Mouse (Mus musculus): ENCODE results near the gene Pomgnt1. TPM values are rescaled to one million over a fixed set of nuclear protein-coding genes. Genes with fewer than 3 reads are reported as not detected.

Gene Pomgnt1
- polyA plus RNA-seq, 1 experiment: 40.1 TPM

GRCm38 (mm10) chr4:116168617-116169352 lies 45.1 kb downstream of the Pomgnt1 start:
- peak; percentile 74 for DNase-seq
- Histone ChIP-seq H3K4me1 (replicated peaks; ENCODE audit: control insufficient read depth, insufficient read depth, low read length) (peaks cover 10% of the 10 kb centered on the region), H3K27me3 (ENCODE audit: control insufficient read depth, insufficient read depth, low read length) (no peaks in the 10 kb centered on the region), H3K4me3 (ENCODE audit: control insufficient read depth, insufficient read depth, low read length) (no peak overlapping the region), H3K36me3 (ENCODE audit: control insufficient read depth, insufficient read depth, low read length) (no peaks in the 10 kb centered on the region), H3K27ac (ENCODE audit: control insufficient read depth, insufficient read depth, low read length) (no peak overlapping the region)
- TF ChIP-seq POLR2A (IDR thresholded peaks at IDR 0.05; ENCODE audit: control insufficient read depth, extremely low read depth, insufficient read depth, low read length, poor library complexity) (no peak), CTCF (IDR thresholded peaks at IDR 0.05; ENCODE audit: borderline replicate concordance, control insufficient read depth, extremely low read depth, insufficient read depth, low read length, poor library complexity) (no peak)
- 53% methylated on average over 8 of the region's 8 CpGs for WGBS

- no peaks in the 10 kb centered on the region for H3K36me3 ChIP-seq (ENCODE audit: control insufficient read depth, insufficient read depth, low read length)
- no peaks in the 10 kb centered on the region for H3K27me3 ChIP-seq (ENCODE audit: control insufficient read depth, insufficient read depth, low read length)
- no peak for DNase-seq
- 79% methylated on average over 3 of the region's 3 CpGs for WGBS
- H3K4me1 ChIP-seq (replicated peaks; ENCODE audit: control insufficient read depth, insufficient read depth, low read length): peaks cover 10% of the 10 kb centered on the region
- no peak for TF ChIP-seq POLR2A (IDR thresholded peaks at IDR 0.05; ENCODE audit: control insufficient read depth, extremely low read depth, insufficient read depth, low read length, poor library complexity)
- no peak for TF ChIP-seq CTCF (IDR thresholded peaks at IDR 0.05; ENCODE audit: borderline replicate concordance, control insufficient read depth, extremely low read depth, insufficient read depth, low read length, poor library complexity)
- no peak overlapping the region for H3K4me3 ChIP-seq (ENCODE audit: control insufficient read depth, insufficient read depth, low read length)
- H3K27ac ChIP-seq (ENCODE audit: control insufficient read depth, insufficient read depth, low read length): no peak overlapping the region
Observed at GRCm38 (mm10) chr4:116169353-116169672, 45.7 kb downstream of the Pomgnt1 start.

- 91% methylated on average over 6 of the region's 6 CpGs for WGBS
- DNase-seq: no peak
- peaks cover 27% of the 10 kb centered on the region for H3K4me1 ChIP-seq (replicated peaks; ENCODE audit: control insufficient read depth, insufficient read depth, low read length)
Observed at GRCm38 (mm10) chr4:116173072-116173471, 49.4 kb downstream of the Pomgnt1 start, which contains the start of the genes 1700042G07Rik and Gm49337. Gene 1700042G07Rik, plus strand, starts transcription at chr4:116173372. Gene Gm49337, plus strand, starts transcription at chr4:116173384.

GRCm38 (mm10) chr4:116173752-116174151 lies 50.1 kb downstream of the Pomgnt1 start:
- peaks cover 22% of the 10 kb centered on the region for H3K4me1 ChIP-seq (replicated peaks; ENCODE audit: control insufficient read depth, insufficient read depth, low read length)
- no peak overlapping the region for H3K4me3 ChIP-seq (ENCODE audit: control insufficient read depth, insufficient read depth, low read length)
- H3K27ac ChIP-seq (ENCODE audit: control insufficient read depth, insufficient read depth, low read length): no peak overlapping the region
- 97% methylated on average over 4 of the region's 4 CpGs for WGBS
- H3K36me3 ChIP-seq (ENCODE audit: control insufficient read depth, insufficient read depth, low read length): no peaks in the 10 kb centered on the region
- TF ChIP-seq CTCF (IDR thresholded peaks at IDR 0.05; ENCODE audit: borderline replicate concordance, control insufficient read depth, extremely low read depth, insufficient read depth, low read length, poor library complexity) (no peak), POLR2A (IDR thresholded peaks at IDR 0.05; ENCODE audit: control insufficient read depth, extremely low read depth, insufficient read depth, low read length, poor library complexity) (no peak)
- DNase-seq: no peak
- no peaks in the 10 kb centered on the region for H3K27me3 ChIP-seq (ENCODE audit: control insufficient read depth, insufficient read depth, low read length)

More at GRCm38 (mm10) chr4:116173072-116173471, 49.4 kb downstream of the Pomgnt1 start, which contains the start of the genes 1700042G07Rik and Gm49337:
- no peak for TF ChIP-seq CTCF (IDR thresholded peaks at IDR 0.05; ENCODE audit: borderline replicate concordance, control insufficient read depth, extremely low read depth, insufficient read depth, low read length, poor library complexity)
- no peak within 1 kb of the TSS for H3K4me3 ChIP-seq (ENCODE audit: control insufficient read depth, insufficient read depth, low read length)
- H3K27me3 ChIP-seq (ENCODE audit: control insufficient read depth, insufficient read depth, low read length): no peaks in the 10 kb centered on the region
- H3K27ac ChIP-seq (ENCODE audit: control insufficient read depth, insufficient read depth, low read length): no peak within 1 kb of the TSS
- no peaks in the 10 kb centered on the region for H3K36me3 ChIP-seq (ENCODE audit: control insufficient read depth, insufficient read depth, low read length)

- no peaks in the 10 kb centered on the region for H3K36me3 ChIP-seq (ENCODE audit: control insufficient read depth, insufficient read depth, low read length)
- no peak overlapping the region for H3K4me3 ChIP-seq (ENCODE audit: control insufficient read depth, insufficient read depth, low read length)
- H3K27ac ChIP-seq (ENCODE audit: control insufficient read depth, insufficient read depth, low read length): no peak overlapping the region
- DNase-seq: no peak
- H3K27me3 ChIP-seq (ENCODE audit: control insufficient read depth, insufficient read depth, low read length): no peaks in the 10 kb centered on the region
- WGBS: 88% methylated on average over 6 of the region's 6 CpGs
- H3K4me1 ChIP-seq (replicated peaks; ENCODE audit: control insufficient read depth, insufficient read depth, low read length): peaks cover 20% of the 10 kb centered on the region
- TF ChIP-seq CTCF (IDR thresholded peaks at IDR 0.05; ENCODE audit: borderline replicate concordance, control insufficient read depth, extremely low read depth, insufficient read depth, low read length, poor library complexity) (no peak), POLR2A (IDR thresholded peaks at IDR 0.05; ENCODE audit: control insufficient read depth, extremely low read depth, insufficient read depth, low read length, poor library complexity) (no peak)
Observed at GRCm38 (mm10) chr4:116174466-116175116, 51.0 kb downstream of the Pomgnt1 start.

GRCm38 (mm10) chr4:116175136-116175535 lies 51.5 kb downstream of the Pomgnt1 start:
- H3K36me3 ChIP-seq (ENCODE audit: control insufficient read depth, insufficient read depth, low read length): no peaks in the 10 kb centered on the region
- H3K27me3 ChIP-seq (ENCODE audit: control insufficient read depth, insufficient read depth, low read length): no peaks in the 10 kb centered on the region
- TF ChIP-seq CTCF (IDR thresholded peaks at IDR 0.05; ENCODE audit: borderline replicate concordance, control insufficient read depth, extremely low read depth, insufficient read depth, low read length, poor library complexity): no peak
- TF ChIP-seq POLR2A (IDR thresholded peaks at IDR 0.05; ENCODE audit: control insufficient read depth, extremely low read depth, insufficient read depth, low read length, poor library complexity): no peak
- H3K27ac ChIP-seq (ENCODE audit: control insufficient read depth, insufficient read depth, low read length): no peak overlapping the region
- H3K4me3 ChIP-seq (ENCODE audit: control insufficient read depth, insufficient read depth, low read length): no peak overlapping the region
- H3K4me1 ChIP-seq (replicated peaks; ENCODE audit: control insufficient read depth, insufficient read depth, low read length): peaks cover 20% of the 10 kb centered on the region
- DNase-seq: no peak
